Mouse (Mus musculus) lung, postnatal 0 days (tissue): ENCODE measurements around the gene Gm28635. TPM values are rescaled to one million over a fixed set of nuclear protein-coding genes. Genes with fewer than 3 reads are reported as not detected.

Experiments used
- ATAC-seq: fragments of 200-750 bp; cut with Nextera tagmentation; 2 replicates; pipeline ENCODE4 v1.8.0; 2017; ENCODE audit warnings: moderate library complexity
- DNase-seq: peaks from one replicate; pipeline ENCODE4 v3.0.0-alpha.2; 2016; ENCODE audit warnings: low spot score
- H3K27ac ChIP-seq: fragments of 300-500 bp; sonication (generic); 2 replicates; pipeline ENCODE4 v1.5.1; 2014; ENCODE audit warnings: antibody characterized with exemption, mild to moderate bottlenecking, low read length, mixed read lengths
- H3K27me3 ChIP-seq: fragments of 300-500 bp; sonication (generic); replicated peaks from 2 replicates; pipeline ENCODE4 v1.6.1; 2014; ENCODE audit warnings: low read length, mixed read lengths; ENCODE audit not compliant: insufficient read depth
- H3K36me3 ChIP-seq: fragments of 300-500 bp; sonication (generic); 2 replicates; pipeline ENCODE4 v1.6.1; 2014; ENCODE audit warnings: low read length, mixed read lengths; ENCODE audit not compliant: insufficient read depth
- H3K4me1 ChIP-seq: fragments of 300-500 bp; sonication (generic); 2 replicates; pipeline ENCODE4 v1.6.1; 2014; ENCODE audit warnings: antibody characterized with exemption, low read depth, low read length, mixed read lengths; ENCODE audit not compliant: insufficient read depth
- H3K4me2 ChIP-seq: fragments of 300-500 bp; sonication (generic); replicated peaks from 2 replicates; pipeline ENCODE4 v1.6.1; 2014; ENCODE audit warnings: low read depth, mild to moderate bottlenecking, low read length, moderate library complexity, mixed read lengths
- H3K4me3 ChIP-seq: fragments of 300-500 bp; sonication (generic); 2 replicates; pipeline ENCODE4 v1.5.1; 2014; ENCODE audit warnings: low read depth, low read length
- H3K9ac ChIP-seq: fragments of 300-500 bp; sonication (generic); replicated peaks from 2 replicates; pipeline ENCODE4 v1.6.1; 2014; ENCODE audit warnings: low read depth, mild to moderate bottlenecking
- H3K9me3 ChIP-seq: fragments of 300-500 bp; sonication (generic); 2 replicates; pipeline ENCODE4 v1.6.1; 2016; ENCODE audit warnings: low read length, mixed read lengths
- CTCF ChIP-seq: IDR thresholded peaks from 2 replicates; pipeline ENCODE4 v1.5.1; 2016; ENCODE audit warnings: antibody characterized with exemption, mild to moderate bottlenecking
- EP300 ChIP-seq: IDR thresholded peaks from 2 replicates; pipeline ENCODE4 v1.6.1; 2016; ENCODE audit warnings: antibody characterized with exemption, mild to moderate bottlenecking, control low read depth
- WGBS: fragments of 180-500 bp; shearing (Covaris S2); extraction: QIAGEN DNeasy Blood & Tissue Kit; methylation state at CpG from one replicate; pipeline ENCODE4 v1.1.7; 2014; 5-methylcytosine and 5-hydroxymethylcytosine counted together
- polyA plus RNA-seq: library from polyadenylated mRNA; unstranded; fragments of >200 nt; fragmentation: Nextera tagmentation; extraction: Ambion mirVana; gene quantifications from 2 replicates; pipeline ENCODE4 v1.2.1, GENCODE M21; 2015

The Gm28635 gene
- polyA plus RNA-seq, 1 experiment from 2014 or later = not detected

DNA sequence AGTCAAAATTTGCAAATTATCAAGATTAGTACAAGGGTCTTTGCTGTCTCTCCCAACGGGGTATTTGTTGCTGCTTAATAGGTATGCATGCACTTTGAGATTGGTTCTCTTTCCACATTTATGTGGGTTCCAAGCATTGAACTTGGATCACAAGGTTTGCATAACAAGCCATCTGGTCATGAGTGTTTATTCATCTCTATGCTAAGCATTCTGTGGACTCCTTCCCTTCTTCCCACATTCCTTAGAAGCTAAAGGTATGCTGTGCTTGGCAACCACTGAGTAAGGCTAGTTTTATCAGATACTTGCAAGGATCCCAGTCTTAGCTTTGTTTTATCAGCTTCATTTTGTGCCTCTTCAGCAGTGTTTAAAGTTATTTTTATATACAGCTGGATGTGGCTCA lies 80.7 kb downstream of the Gm28635 start:
- 0 out of 2 replicates have a peak, but pooled peaks cover 2% of the 10 kb centered on the region for H3K4me1 ChIP-seq
- peaks cover 12% of the 10 kb centered on the region; the same call in 1 of the 2 replicates for H3K36me3 ChIP-seq
- H3K4me3 ChIP-seq = no peak overlapping the region
- peak; percentile 68 for TF ChIP-seq EP300
- TF ChIP-seq CTCF = no peak
- H3K4me2 ChIP-seq = no peak overlapping the region
- 66% methylated on average over 1 of the region's 1 CpGs for WGBS
- H3K27me3 ChIP-seq = no peaks in the 10 kb centered on the region
- no peak overlapping the region for H3K9ac ChIP-seq
- no peaks in the 10 kb centered on the region for H3K9me3 ChIP-seq
- H3K27ac ChIP-seq = no peak overlapping the region
- ATAC-seq (peak; percentile 32; the same call in 1 of the 2 replicates), DNase-seq (peak; percentile 31)

DNA sequence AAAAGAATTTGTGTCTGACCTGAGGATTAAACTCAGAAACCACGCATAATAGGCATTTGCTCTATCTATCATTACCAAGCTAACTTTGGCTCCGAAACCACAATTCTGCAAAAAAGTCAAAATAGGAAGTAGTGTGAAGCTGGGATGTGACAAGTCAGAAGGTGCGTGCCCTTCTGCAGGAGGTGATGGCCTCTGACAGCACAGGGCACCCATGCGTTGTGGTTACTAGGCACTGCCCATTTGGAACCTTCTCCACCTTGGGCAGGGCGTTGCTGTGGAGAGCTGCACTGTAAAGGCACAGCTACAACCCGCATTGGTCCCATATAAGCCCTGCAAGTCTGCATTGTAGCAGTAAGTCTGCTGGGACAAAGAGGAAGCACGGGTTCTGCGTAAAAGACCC lies 85.0 kb downstream of the Gm28635 start:
- Histone ChIP-seq H3K4me3 (no peak overlapping the region), H3K4me2 (no peak overlapping the region), H3K4me1 (no peaks in the 10 kb centered on the region), H3K27me3 (no peaks in the 10 kb centered on the region), H3K27ac (no peak overlapping the region), H3K36me3 (no peaks in the 10 kb centered on the region), H3K9ac (no peak overlapping the region), H3K9me3 (no peaks in the 10 kb centered on the region)
- TF ChIP-seq CTCF (no peak), EP300 (no peak)
- ATAC-seq = no peak
- DNase-seq = no peak
- WGBS = 88% methylated on average over 8 of the region's 8 CpGs

DNA sequence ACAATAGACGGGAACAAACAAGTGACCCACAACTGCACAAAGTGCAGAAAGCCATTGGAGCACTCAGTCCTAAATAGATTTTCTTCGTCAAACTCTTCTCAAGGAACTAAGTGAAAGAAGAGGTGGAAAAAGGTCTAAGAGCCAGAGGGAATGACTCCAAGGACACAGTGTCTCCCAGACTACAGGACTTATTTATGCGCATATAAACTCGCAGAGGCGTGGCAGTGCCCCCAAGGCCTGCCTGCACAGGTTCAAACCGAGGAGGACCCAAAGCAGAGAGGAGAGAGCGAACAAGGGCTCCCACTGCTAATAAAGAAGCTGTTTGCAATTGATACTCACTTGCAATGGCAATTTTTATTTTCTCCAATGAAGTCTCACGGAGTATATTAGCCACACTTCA lies 92.1 kb downstream of the Gm28635 start:
- Histone ChIP-seq H3K36me3 (no peaks in the 10 kb centered on the region), H3K9ac (no peak overlapping the region), H3K27ac (no peak overlapping the region), H3K4me2 (no peak overlapping the region), H3K4me1 (no peaks in the 10 kb centered on the region), H3K9me3 (no peaks in the 10 kb centered on the region), H3K27me3 (no peaks in the 10 kb centered on the region), H3K4me3 (no peak overlapping the region)
- no peak for DNase-seq
- WGBS = 87% methylated on average over 8 of the region's 8 CpGs
- TF ChIP-seq EP300 = no peak
- TF ChIP-seq CTCF = no peak
- no peak for ATAC-seq

DNA sequence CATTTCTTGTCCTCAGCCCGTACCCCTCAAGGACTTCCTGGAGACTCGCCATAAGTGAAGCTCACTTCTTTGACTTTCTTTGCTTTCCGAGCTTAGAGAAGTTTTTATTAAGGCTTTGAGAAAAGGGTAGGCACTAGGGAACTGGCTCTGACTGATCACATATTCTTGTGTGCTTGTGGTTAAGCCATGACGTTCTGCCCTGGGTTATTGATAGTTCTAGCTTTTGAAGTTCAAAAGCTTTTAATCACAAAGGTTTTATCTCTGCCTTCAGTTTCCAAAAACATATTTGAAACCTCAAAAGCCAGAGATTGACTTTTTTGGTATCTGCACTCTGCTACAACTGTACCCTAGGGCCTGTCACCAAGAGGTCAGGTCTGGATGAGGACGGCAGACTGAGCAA lies 95.6 kb downstream of the Gm28635 start:
- Histone ChIP-seq H3K36me3 (no peaks in the 10 kb centered on the region), H3K4me1 (no peaks in the 10 kb centered on the region), H3K9ac (no peak overlapping the region), H3K4me3 (no peak overlapping the region), H3K27me3 (no peaks in the 10 kb centered on the region), H3K4me2 (no peak overlapping the region), H3K27ac (no peak overlapping the region), H3K9me3 (no peaks in the 10 kb centered on the region)
- DNase-seq (no peak), ATAC-seq (no peak)
- 61% methylated on average over 5 of the region's 5 CpGs for WGBS
- TF ChIP-seq CTCF (no peak), EP300 (no peak)

DNA sequence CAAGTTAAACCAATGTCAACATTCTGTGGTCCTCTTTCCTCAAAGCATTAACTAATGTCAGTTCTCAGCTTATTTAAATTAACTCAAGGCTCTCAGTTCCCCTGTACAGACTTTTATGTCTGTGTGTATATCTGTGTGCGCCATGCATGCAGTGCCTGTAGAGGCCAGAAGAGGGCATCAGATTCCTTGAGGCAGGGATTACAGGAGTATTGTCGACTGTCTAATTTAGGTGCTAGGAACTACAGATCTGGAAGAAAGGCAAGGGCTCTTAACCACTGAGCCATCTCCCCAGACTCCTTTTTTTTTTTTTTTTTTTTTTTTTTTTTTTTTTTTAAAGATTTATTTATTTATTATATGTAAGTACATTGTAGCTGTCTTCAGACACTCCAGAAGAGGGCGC lies 96.6 kb downstream of the Gm28635 start:
- Histone ChIP-seq H3K9ac (no peak overlapping the region), H3K9me3 (no peaks in the 10 kb centered on the region), H3K4me3 (no peak overlapping the region), H3K27me3 (no peaks in the 10 kb centered on the region), H3K4me2 (no peak overlapping the region), H3K4me1 (no peaks in the 10 kb centered on the region), H3K36me3 (no peaks in the 10 kb centered on the region), H3K27ac (no peak overlapping the region)
- 89% methylated on average over 2 of the region's 3 CpGs for WGBS
- ATAC-seq (no peak), DNase-seq (no peak)
- peak; percentile 49 for TF ChIP-seq CTCF
- no peak for TF ChIP-seq EP300

DNA sequence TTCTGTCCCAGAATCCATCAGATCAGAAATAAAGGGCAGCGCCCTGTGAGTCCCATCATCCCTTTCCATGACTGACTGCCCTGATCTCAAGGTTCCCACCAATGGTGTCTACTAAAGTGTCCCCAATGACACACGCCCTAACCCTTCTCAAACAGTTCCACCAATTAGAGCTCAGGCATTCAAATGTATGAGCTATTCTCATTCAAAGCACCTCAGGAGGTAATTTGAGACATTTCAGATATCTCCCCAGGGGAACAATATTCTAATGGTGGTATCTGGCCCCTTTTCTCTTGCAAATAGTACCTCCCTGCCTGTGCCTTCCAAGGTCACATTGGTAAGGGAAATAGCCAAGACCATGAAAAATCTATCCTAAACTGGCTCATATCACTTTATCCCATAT lies 98.5 kb downstream of the Gm28635 start:
- WGBS = 93% methylated on average over 2 of the region's 2 CpGs
- no peak overlapping the region for H3K4me3 ChIP-seq
- TF ChIP-seq EP300 (no peak), CTCF (no peak)
- H3K4me2 ChIP-seq = no peak overlapping the region
- H3K9ac ChIP-seq = no peak overlapping the region
- H3K4me1 ChIP-seq = no peaks in the 10 kb centered on the region
- no peak overlapping the region for H3K27ac ChIP-seq
- H3K36me3 ChIP-seq = no peaks in the 10 kb centered on the region
- DNase-seq (no peak), ATAC-seq (no peak)
- no peaks in the 10 kb centered on the region for H3K27me3 ChIP-seq
- H3K9me3 ChIP-seq = no peaks in the 10 kb centered on the region

DNA sequence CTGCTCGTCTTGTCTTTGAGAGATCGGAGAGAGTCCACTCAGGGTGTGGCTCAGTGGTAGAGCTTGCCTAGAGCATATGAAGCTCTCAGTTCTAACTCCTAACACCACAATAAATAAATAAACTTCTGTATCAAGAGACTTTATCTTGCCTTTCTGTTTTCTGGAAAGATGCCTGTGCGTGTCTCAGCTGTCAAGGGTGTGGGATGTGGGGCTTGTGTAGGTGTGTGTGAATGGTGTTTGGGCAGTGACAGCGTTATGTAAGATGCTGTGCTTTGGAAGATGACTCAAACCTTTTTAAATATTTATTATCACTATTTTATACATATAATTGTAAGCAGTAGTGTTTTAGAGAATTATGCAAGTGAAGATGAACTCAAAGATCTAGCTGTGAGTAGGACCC lies 103.7 kb downstream of the Gm28635 start:
- no peak overlapping the region for H3K4me2 ChIP-seq
- no peak for TF ChIP-seq EP300
- TF ChIP-seq CTCF = no peak
- no peaks in the 10 kb centered on the region for H3K36me3 ChIP-seq
- ATAC-seq = no peak
- H3K9ac ChIP-seq = no peak overlapping the region
- 85% methylated on average over 4 of the region's 4 CpGs for WGBS
- H3K4me1 ChIP-seq = no peaks in the 10 kb centered on the region
- H3K9me3 ChIP-seq = no peaks in the 10 kb centered on the region
- DNase-seq = no peak
- no peaks in the 10 kb centered on the region for H3K27me3 ChIP-seq
- H3K27ac ChIP-seq = no peak overlapping the region
- no peak overlapping the region for H3K4me3 ChIP-seq
